Mouse (Mus musculus): ENCODE data around the gene Trip10.

- TF ChIP-seq POLR2A (IDR thresholded peaks at IDR 0.05; ENCODE audit: insufficient read depth, low read depth, low read length) (no peak), CTCF (IDR thresholded peaks at IDR 0.05; ENCODE audit: insufficient read depth, low read depth, low read length) (no peak)
Measured at GRCm38 (mm10) chr17:57250461-57251160, 1.4 kb downstream of the Trip10 start.
